In the genomic region with DNA sequence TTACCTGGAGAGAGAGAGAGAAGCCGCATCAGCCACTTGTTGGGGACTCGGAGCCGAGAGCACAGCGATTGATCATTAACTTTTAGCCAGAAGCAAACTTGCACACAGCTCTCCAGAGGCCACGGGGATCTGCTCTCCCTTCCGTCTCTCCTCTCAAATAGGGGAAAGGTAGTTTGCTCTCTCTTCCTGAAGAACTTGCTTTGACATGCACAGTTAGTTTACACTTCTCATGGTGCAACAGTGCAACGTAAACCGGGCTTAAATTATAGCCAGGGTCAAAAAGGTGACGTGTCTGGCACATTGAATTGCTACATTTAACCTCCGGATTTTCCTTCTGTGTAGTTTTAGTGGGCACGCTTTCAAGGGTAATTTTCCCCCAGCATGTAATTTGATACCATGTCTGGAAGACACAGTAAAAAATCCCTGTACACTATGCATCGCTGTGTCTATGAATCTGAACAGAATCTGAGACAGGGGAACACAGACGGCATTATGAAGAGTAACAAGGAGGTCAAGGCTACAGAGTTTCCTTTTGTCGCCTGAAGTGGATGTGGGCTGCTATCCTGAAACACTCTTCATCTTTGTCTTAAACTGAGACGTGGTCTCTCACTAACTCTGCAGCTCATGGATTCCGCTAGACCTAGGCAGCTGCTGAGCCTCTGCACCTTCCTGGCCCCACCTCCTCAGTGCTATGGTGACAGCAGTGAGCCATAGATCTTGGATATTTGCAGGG, we compare ENCODE assay signal across 8 mouse cellular contexts.
DNase-seq lines count a peak whose midpoint lies in the region; ATAC-seq lines count a peak whose summit lies in the region.

No protein-coding gene starts in this region.

- H3K27ac ChIP-seq in midbrain, embryonic 12.5 days (replicated peaks) = no peak overlapping the region
- no peak overlapping the region for H3K27ac ChIP-seq in midbrain, embryonic 16.5 days (ENCODE audit: low read length)
- H3K27ac ChIP-seq in hindbrain, embryonic 14.5 days = no peak overlapping the region
- H3K27ac ChIP-seq in limb, embryonic 10.5 days = peak overlapping the region; percentile 69
- peak overlapping the region; percentile 52; the same call in 1 of the 2 replicates for H3K27ac ChIP-seq in stomach, embryonic 14.5 days (ENCODE audit: low read length)

- H3K9me3 ChIP-seq in midbrain, embryonic 12.5 days = no peaks in the 10 kb centered on the region
- H3K9me3 ChIP-seq in midbrain, embryonic 16.5 days (replicated peaks; ENCODE audit: control insufficient read depth, low read length, poor library complexity, severe bottlenecking) = no peaks in the 10 kb centered on the region
- no peaks in the 10 kb centered on the region for H3K9me3 ChIP-seq in hindbrain, embryonic 14.5 days (ENCODE audit: control insufficient read depth, low read length)
- H3K9me3 ChIP-seq in limb, embryonic 10.5 days (replicated peaks) = no peaks in the 10 kb centered on the region
- H3K9me3 ChIP-seq in stomach, embryonic 14.5 days (ENCODE audit: control insufficient read depth, low read depth, low read length) = no peaks in the 10 kb centered on the region

- no peak for DNase-seq in hindbrain, embryonic 14.5 days (ENCODE audit: low spot score)
- DNase-seq in limb, embryonic 10.5 days (ENCODE audit: low spot score) = peak; percentile 65
- DNase-seq in gastrocnemius, postnatal 36 days = no peak
- DNase-seq in layer of hippocampus, postnatal 14 days (ENCODE audit: low spot score in 2 of 2) = no peak
- DNase-seq in frontal cortex, postnatal 36 days (ENCODE audit: low spot score in 2 of 2) = no peak

- intact Hi-C loops in gastrocnemius, postnatal 36 days (cut with DNase I) = no loop called here

- H3K4me3 ChIP-seq in midbrain, embryonic 12.5 days = no peak overlapping the region
- no peak overlapping the region for H3K4me3 ChIP-seq in midbrain, embryonic 16.5 days (ENCODE audit: low read depth, low read length)
- no peak overlapping the region for H3K4me3 ChIP-seq in hindbrain, embryonic 14.5 days (replicated peaks; ENCODE audit: low read length)
- H3K4me3 ChIP-seq in limb, embryonic 10.5 days = peak overlapping the region; percentile 40
- H3K4me3 ChIP-seq in stomach, embryonic 14.5 days (ENCODE audit: low read depth, low read length) = peak overlapping the region; percentile 10; the same call in 1 of the 2 replicates

- peak; percentile 49; the same call in 1 of the 2 replicates for ATAC-seq in midbrain, embryonic 12.5 days (ENCODE audit: low FRiP score, low read depth)
- ATAC-seq in midbrain, embryonic 16.5 days = no peak
- ATAC-seq in hindbrain, embryonic 14.5 days (ENCODE audit: low FRiP score) = 0 out of 2 replicates have a peak, but pooled peaks have one; percentile 43
- peak; percentile 74; the same call in 1 of the 2 replicates for ATAC-seq in stomach, embryonic 14.5 days (ENCODE audit: insufficient number of reproducible peaks, insufficient read depth, low FRiP score, low read depth)

- 53% methylated on average over 16 of the region's 16 CpGs for WGBS in midbrain, embryonic 12.5 days
- 47% methylated on average over 16 of the region's 16 CpGs for whole genome bisulfite sequencing in midbrain, embryonic 16.5 days
- 40% methylated on average over 16 of the region's 16 CpGs for WGBS in hindbrain, embryonic 14.5 days
- 9% methylated on average over 16 of the region's 16 CpGs for WGBS in limb, embryonic 10.5 days
- WGBS in stomach, embryonic 14.5 days = 11% methylated on average over 16 of the region's 16 CpGs

- H3K9ac ChIP-seq in midbrain, embryonic 12.5 days (replicated peaks) = no peak overlapping the region
- no peak overlapping the region for H3K9ac ChIP-seq in midbrain, embryonic 16.5 days (ENCODE audit: low read depth, low read length)
- no peak overlapping the region for H3K9ac ChIP-seq in hindbrain, embryonic 14.5 days
- H3K9ac ChIP-seq in stomach, embryonic 14.5 days (replicated peaks; ENCODE audit: low read depth, low read length) = no peak overlapping the region

- no peaks in the 10 kb centered on the region for H3K27me3 ChIP-seq in midbrain, embryonic 12.5 days
- H3K27me3 ChIP-seq in midbrain, embryonic 16.5 days (ENCODE audit: control insufficient read depth, insufficient read depth, low read depth, low read length) = no peaks in the 10 kb centered on the region
- no peaks in the 10 kb centered on the region for H3K27me3 ChIP-seq in hindbrain, embryonic 14.5 days (ENCODE audit: control insufficient read depth, insufficient read depth, low read length)
- H3K27me3 ChIP-seq in limb, embryonic 10.5 days (ENCODE audit: low read depth, poor library complexity, severe bottlenecking) = no peaks in the 10 kb centered on the region
- H3K27me3 ChIP-seq in stomach, embryonic 14.5 days (ENCODE audit: control insufficient read depth, insufficient read depth, low read length) = no peaks in the 10 kb centered on the region

- no peaks in the 10 kb centered on the region for H3K36me3 ChIP-seq in midbrain, embryonic 12.5 days
- no peaks in the 10 kb centered on the region for H3K36me3 ChIP-seq in midbrain, embryonic 16.5 days (ENCODE audit: control insufficient read depth, insufficient read depth, low read length)
- H3K36me3 ChIP-seq in hindbrain, embryonic 14.5 days (replicated peaks; ENCODE audit: control insufficient read depth, insufficient read depth) = no peaks in the 10 kb centered on the region
- H3K36me3 ChIP-seq in limb, embryonic 10.5 days = no peaks in the 10 kb centered on the region
- H3K36me3 ChIP-seq in stomach, embryonic 14.5 days (ENCODE audit: control insufficient read depth, insufficient read depth, low read length) = no peaks in the 10 kb centered on the region

- H3K4me1 ChIP-seq in midbrain, embryonic 12.5 days = peaks cover 11% of the 10 kb centered on the region; the same call in 1 of the 2 replicates
- no peaks in the 10 kb centered on the region; the same call in 1 of the 2 replicates for H3K4me1 ChIP-seq in midbrain, embryonic 16.5 days (ENCODE audit: control insufficient read depth, insufficient read depth, low read length)
- peaks cover 10% of the 10 kb centered on the region; the same call in 1 of the 2 replicates for H3K4me1 ChIP-seq in hindbrain, embryonic 14.5 days (replicated peaks; ENCODE audit: control insufficient read depth, insufficient read depth, low read length)
- peaks cover 33% of the 10 kb centered on the region for H3K4me1 ChIP-seq in limb, embryonic 10.5 days
- peaks cover 13% of the 10 kb centered on the region for H3K4me1 ChIP-seq in stomach, embryonic 14.5 days (ENCODE audit: control insufficient read depth, insufficient read depth, low read length)

- no peak overlapping the region for H3K4me2 ChIP-seq in midbrain, embryonic 12.5 days (replicated peaks)
- H3K4me2 ChIP-seq in midbrain, embryonic 16.5 days (ENCODE audit: low read length) = no peak overlapping the region
- H3K4me2 ChIP-seq in hindbrain, embryonic 14.5 days (replicated peaks) = no peak overlapping the region
- H3K4me2 ChIP-seq in stomach, embryonic 14.5 days (replicated peaks; ENCODE audit: low read depth, low read length) = peak overlapping the region; percentile 35

Comparison
In these comparisons a context has a peak if more than half of its experiments do, and no peak if none do; other contexts are left out.
1. H3K27ac ChIP-seq: peak in limb, embryonic 10.5 days (single experiment) and stomach, embryonic 14.5 days (single experiment); none in midbrain, embryonic 12.5 days (single experiment), midbrain, embryonic 16.5 days (single experiment) and hindbrain, embryonic 14.5 days (single experiment).
2. H3K4me3 ChIP-seq: peak in limb, embryonic 10.5 days (single experiment) and stomach, embryonic 14.5 days (single experiment); none in midbrain, embryonic 12.5 days (single experiment), midbrain, embryonic 16.5 days (single experiment) and hindbrain, embryonic 14.5 days (single experiment).